Mouse (Mus musculus) neural tube, embryonic 10.5 days (tissue): ENCODE results near the gene Fam151a.
"Not testable (repeated sequence)": the region's sequence is repeated elsewhere in the genome, so short reads cannot be mapped to it uniquely, and the experiment has no call there.

Experiments
- DNase-seq: peaks from one replicate; pipeline ENCODE4 v3.0.0-alpha.2; 2017; ENCODE audit warnings: low spot score; ENCODE audit errors: extremely low spot score

The Fam151a gene

GRCm38 (mm10) chr4:106733636-106734035 lies at the start of gene Fam151a:
Gene Fam151a, plus strand, starts transcription at chr4:106733889.
- DNase-seq = no peak

GRCm38 (mm10) chr4:106688636-106689296 lies 44.9 kb upstream of the Fam151a start:
- DNase-seq = no peak

GRCm38 (mm10) chr4:106693841-106694430 lies 39.8 kb upstream of the Fam151a start:
- no peak for DNase-seq

GRCm38 (mm10) chr4:106699989-106700388 lies 33.7 kb upstream of the Fam151a start:
- DNase-seq = peak; percentile 60

GRCm38 (mm10) chr4:106700798-106701197 lies 32.9 kb upstream of the Fam151a start:
- no peak for DNase-seq

GRCm38 (mm10) chr4:106703956-106704355 lies 29.7 kb upstream of the Fam151a start:
- no peak for DNase-seq

- DNase-seq = no peak
Measured at GRCm38 (mm10) chr4:106704416-106704815, 29.3 kb upstream of the Fam151a start.

GRCm38 (mm10) chr4:106705096-106705665 lies 28.5 kb upstream of the Fam151a start:
- no peak for DNase-seq

- DNase-seq = no peak
Measured at GRCm38 (mm10) chr4:106707957-106708356, 25.7 kb upstream of the Fam151a start.

GRCm38 (mm10) chr4:106708408-106708807 lies 25.3 kb upstream of the Fam151a start:
- DNase-seq = peak; percentile 86

- no peak for DNase-seq
Measured at GRCm38 (mm10) chr4:106713622-106714021, 20.1 kb upstream of the Fam151a start.

GRCm38 (mm10) chr4:106720631-106721030 lies 13.1 kb upstream of the Fam151a start:
- no peak for DNase-seq

- DNase-seq = no peak
Measured at GRCm38 (mm10) chr4:106730814-106731213, 2.9 kb upstream of the Fam151a start, which contains the start of gene Mroh7. Gene Mroh7, minus strand, starts transcription at chr4:106730925.

GRCm38 (mm10) chr4:106736884-106737283 lies 3.2 kb downstream of the Fam151a start:
- DNase-seq = not testable (repeated sequence)

GRCm38 (mm10) chr4:106737904-106738303 lies 4.2 kb downstream of the Fam151a start:
- DNase-seq = no peak

GRCm38 (mm10) chr4:106745862-106746261 lies 12.2 kb downstream of the Fam151a start:
- DNase-seq = no peak

- DNase-seq = no peak
Measured at GRCm38 (mm10) chr4:106747001-106747580, 13.4 kb downstream of the Fam151a start.

GRCm38 (mm10) chr4:106749699-106750098 lies 16.0 kb downstream of the Fam151a start:
- DNase-seq = peak; percentile 79

- DNase-seq = no peak
Measured at GRCm38 (mm10) chr4:106751726-106752125, 18.0 kb downstream of the Fam151a start.

GRCm38 (mm10) chr4:106764166-106764565 lies 30.5 kb downstream of the Fam151a start:
- DNase-seq = no peak

GRCm38 (mm10) chr4:106769306-106769705 lies 35.6 kb downstream of the Fam151a start:
- DNase-seq = no peak

- no peak for DNase-seq
Measured at GRCm38 (mm10) chr4:106772558-106772957, 38.9 kb downstream of the Fam151a start.
